Mouse (Mus musculus): ENCODE data around the gene Cldn34c3. TPM values are rescaled to one million over a fixed set of nuclear protein-coding genes. Genes with fewer than 3 reads are reported as not detected.
"Not testable (repeated sequence)": the region's sequence is repeated elsewhere in the genome, so short reads cannot be mapped to it uniquely, and the experiment has no call there.

Gene Cldn34c3
- polyA plus RNA-seq (2012; ENCODE audit: insufficient read depth, low replicate concordance): not detected in 2 replicates

GRCm38 (mm10) chrX:123793365-123793764 lies at the start of gene Cldn34c3:
Gene Cldn34c3 (plus strand): TSS chrX:123793665.
- H3K36me3 ChIP-seq (replicated peaks; ENCODE audit: low read length); H3K27me3 ChIP-seq (replicated peaks); H3K9me3 ChIP-seq; H3K4me1 ChIP-seq; H3K4me3 ChIP-seq (replicated peaks): not testable (repeated sequence)

Other genes starting within 250 kb of the Cldn34c3 start
- gene Cldn34c2, start 212.0 kb upstream of the Cldn34c3 start, polyA plus RNA-seq (2012; ENCODE audit: insufficient read depth, low replicate concordance): not detected in 2 replicates
- not detected in 2 replicates for gene Gm17467, start 88.9 kb upstream of the Cldn34c3 start, polyA plus RNA-seq (2012; ENCODE audit: insufficient read depth, low replicate concordance)